Mouse (Mus musculus) yolk sac, embryonic 10.5 days (tissue): ENCODE results near the gene Gm12248.
"Not testable (repeated sequence)": the region's sequence is repeated elsewhere in the genome, so short reads cannot be mapped to it uniquely, and the experiment has no call there.

ENCODE experiments used
- DNase-seq: peaks from one replicate; pipeline ENCODE4 v3.0.0-alpha.2; 2017; ENCODE audit warnings: low spot score

Gene Gm12248

DNA sequence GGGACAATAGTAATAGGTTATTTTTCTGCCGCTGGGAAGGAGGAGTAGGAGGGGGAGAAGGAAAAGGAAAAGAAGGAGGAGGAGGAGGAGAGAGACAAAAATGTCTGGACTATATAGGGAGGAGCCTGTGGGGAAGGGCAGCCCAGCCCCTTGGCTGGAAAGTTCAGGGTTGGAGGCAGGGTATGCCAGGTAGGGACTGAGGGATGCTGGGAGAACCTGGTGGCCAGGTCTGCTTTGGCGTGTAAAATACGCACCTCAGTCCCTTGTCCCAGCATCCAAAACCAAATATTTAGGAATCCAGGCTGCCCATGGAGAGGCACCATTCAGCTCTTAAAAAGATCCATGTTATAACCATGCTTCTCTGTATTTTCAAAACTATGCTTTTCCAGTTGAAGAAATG, 9.2 kb upstream of the Gm12248 start:
- no peak for DNase-seq

- DNase-seq = no peak
These were observed 8.3 kb upstream of the Gm12248 start for GRCm38 (mm10) chr11:58101194-58101720.

- no peak for DNase-seq
These were observed 7.1 kb upstream of the Gm12248 start for GRCm38 (mm10) chr11:58100006-58100405.

DNA sequence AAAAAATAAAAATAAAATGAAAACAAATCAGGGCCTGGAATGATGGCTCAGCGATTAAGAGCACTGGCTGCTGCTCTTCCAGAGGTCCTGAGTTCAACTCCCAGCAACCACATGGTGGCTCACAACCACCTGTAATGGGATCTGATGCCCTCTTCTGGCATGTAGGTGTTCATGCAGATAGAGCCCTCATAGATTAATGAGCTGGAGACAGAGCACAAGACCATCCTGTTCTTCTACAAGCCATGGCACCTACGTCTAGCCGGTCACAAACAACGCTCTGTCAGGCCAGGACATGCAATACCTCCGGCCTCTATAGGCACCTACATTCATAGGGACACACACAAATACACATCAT, 5.4 kb upstream of the Gm12248 start:
- not testable (repeated sequence) for DNase-seq

DNA sequence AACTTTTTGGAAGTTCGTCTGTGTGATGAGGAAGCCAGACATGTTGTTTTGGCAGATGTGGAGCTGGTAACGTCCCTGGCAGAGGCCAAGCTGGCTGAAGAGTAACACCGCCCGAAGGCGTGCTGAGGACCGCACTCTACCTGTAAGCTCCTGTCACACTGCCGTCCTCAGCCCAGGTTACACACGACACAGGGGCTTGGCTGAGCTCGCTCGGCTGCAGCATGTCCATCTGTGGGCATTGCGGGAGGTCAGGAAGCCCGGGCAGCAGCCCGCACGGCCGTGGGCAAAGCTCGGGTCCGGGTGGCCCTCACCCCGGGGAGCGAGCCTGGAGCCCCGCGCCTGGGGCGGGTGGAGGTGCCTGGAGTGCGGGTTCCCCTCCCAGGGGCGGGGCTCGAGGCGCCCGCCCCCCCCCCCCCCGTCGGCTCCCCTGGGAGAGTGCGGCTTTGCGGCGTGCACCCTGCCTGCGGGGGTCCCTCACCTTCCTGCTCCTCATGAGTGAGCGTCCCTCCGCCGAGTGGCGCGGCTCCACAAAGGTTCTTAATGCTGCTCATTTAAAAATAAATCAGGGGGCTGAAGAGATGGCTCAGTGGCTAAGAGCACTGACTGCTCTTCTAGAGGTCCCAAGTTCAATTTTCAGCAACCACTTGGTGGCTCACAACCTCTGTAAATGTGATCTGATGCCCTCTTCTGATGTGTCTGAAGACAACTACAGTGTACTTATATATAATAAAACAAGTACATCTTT, 4.9 kb upstream of the Gm12248 start:
- no peak for DNase-seq

- DNase-seq = no peak
These were observed 4.1 kb upstream of the Gm12248 start for GRCm38 (mm10) chr11:58096821-58097620.

DNA sequence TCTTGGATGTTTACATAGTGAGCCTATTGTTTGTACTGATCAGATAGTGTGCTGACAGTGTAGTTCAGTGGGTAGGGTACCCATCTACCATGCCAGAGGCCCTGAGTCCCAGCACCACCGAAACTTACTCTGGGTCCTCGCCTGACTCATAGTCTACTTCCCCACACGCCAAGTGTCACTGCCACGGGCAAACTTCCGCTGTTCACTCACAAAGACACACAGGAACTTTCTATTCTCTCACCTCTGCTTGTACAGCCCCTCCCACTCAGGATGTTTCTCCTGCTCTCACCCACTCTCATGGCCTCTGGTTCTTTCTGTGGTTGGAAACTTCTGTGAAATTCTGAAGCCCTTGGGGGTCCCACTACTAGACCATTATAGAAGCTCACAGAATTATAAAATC, 3.2 kb upstream of the Gm12248 start:
- DNase-seq = no peak

DNA sequence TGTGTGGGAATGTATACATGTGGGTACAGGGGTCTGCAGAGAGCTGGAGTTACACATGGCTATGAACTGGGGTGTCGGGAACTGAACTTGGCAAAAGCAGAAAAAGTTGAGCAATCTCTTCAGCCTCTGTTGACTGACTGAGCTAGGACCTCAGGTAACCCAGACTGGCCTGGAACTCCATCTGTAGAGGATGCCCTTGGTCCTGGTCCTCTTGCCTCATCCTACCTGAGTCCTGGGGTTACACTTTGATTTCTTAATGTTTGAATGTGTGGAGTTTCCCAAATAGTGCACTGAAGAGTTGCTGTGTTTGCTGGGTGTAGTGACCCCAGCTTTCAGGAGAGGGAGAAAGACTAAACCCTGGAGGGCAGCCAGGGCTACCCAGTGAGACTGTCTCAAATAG, 2.6 kb upstream of the Gm12248 start:
- no peak for DNase-seq

- no peak for DNase-seq
These were observed 1.8 kb upstream of the Gm12248 start for GRCm38 (mm10) chr11:58094766-58095165.

DNA sequence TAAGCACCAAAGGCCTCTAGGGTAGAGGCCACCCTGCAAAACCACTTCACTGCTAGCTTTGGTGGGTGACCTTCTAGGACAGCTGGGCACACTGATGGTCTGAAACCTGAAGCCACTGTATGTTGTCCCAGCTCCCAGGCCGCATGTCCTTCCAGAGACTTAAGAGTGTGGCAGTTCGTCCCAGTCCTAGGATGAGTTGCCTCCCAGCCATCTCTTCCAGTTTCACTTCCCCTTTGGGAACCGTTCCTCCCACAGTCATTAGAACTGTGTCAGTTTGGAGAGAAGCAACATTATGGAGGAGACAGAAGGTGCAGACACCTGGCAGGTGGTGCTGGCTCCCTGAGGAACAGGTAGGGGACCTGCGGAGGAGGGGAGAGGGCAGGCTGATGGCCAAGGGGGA, 393 bp downstream of the Gm12248 start:
- no peak for DNase-seq

DNA sequence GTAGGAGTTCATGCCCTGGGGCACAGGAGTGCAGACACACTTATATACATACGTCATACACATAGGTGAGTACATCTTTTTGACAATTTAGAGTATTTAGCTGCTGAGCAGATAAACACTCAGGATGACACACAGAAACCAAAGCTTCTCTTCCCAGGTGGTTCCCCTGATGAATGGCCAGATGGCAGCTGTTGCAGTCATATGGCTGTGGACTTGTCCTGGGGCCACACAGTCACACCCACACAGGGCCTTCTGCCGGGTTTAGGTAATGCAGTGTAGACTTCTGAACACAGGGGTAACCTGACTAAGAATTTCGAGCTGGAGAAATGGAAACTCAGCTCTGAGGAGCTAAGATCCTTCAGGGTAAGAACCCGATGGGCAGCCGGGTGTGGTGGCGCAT, 11.2 kb downstream of the Gm12248 start:
- DNase-seq = no peak

GRCm38 (mm10) chr11:58077270-58077669, 15.7 kb downstream of the Gm12248 start:
- DNase-seq = no peak

GRCm38 (mm10) chr11:58072978-58073377, 20.0 kb downstream of the Gm12248 start:
- no peak for DNase-seq

- DNase-seq = no peak
These were observed 27.9 kb downstream of the Gm12248 start for GRCm38 (mm10) chr11:58065025-58065424.

DNA sequence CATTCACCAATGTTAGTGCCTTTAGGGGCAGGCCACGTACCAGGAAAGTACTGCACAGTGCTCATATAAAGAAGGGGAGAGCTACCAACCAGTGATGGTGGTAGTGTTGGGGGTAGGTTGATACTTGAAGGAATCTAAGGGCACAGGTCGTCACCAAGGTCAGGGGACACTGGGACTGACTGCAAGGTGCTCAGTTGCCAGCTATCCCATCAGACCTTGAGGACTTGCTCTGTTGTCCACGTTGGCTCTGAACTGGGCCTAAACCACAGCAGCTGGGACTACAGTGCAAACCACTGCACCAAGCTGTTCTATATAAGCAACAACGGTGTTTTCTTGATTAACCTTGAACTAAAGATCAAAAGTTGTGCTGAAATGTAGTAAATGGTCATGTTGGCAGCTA, 30.3 kb downstream of the Gm12248 start:
- DNase-seq = no peak

GRCm38 (mm10) chr11:58061218-58061617, 31.7 kb downstream of the Gm12248 start:
- DNase-seq = not testable (repeated sequence)

DNA sequence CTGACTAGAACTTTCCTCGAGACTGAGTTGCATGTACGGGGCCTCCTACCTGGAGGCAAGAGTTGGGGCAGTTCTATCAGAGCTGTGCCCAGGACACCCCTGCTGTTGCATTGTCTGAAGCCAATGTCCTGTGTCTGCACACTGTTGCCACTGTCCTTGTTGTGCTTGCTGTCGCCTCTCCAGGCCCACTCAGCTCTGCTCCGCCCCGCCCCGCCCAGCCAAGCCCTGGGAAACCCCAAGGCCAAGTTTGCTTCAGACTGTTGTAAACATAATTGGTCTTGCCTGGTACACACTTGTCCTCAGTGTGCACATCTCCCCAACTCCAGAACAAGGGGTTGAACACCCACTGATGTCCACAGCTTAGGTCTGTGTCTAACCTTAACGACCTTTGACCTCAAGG, 33.2 kb downstream of the Gm12248 start:
- DNase-seq = not testable (repeated sequence)

DNA sequence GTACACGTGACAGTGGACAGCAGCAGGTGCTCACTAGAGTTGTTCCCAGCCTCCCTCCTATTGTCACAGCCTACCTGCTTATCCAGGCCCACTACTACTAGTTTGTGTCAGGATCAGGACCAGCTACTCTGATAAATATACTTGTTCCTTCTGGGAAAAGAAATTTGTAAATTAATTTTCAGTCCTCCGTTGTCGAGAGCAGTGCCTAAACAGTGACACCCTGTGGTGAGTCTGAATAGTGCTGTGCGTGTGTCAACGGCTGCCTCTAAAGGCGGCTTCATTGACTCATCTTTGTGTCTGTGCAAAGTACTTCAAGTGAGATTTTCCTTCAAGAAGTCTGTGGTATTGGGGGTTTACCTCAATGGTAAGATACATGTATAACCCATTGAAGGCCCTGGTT, 35.5 kb downstream of the Gm12248 start:
- DNase-seq = no peak

- no peak for DNase-seq
These were observed 46.5 kb downstream of the Gm12248 start for GRCm38 (mm10) chr11:58046438-58046837.

DNA sequence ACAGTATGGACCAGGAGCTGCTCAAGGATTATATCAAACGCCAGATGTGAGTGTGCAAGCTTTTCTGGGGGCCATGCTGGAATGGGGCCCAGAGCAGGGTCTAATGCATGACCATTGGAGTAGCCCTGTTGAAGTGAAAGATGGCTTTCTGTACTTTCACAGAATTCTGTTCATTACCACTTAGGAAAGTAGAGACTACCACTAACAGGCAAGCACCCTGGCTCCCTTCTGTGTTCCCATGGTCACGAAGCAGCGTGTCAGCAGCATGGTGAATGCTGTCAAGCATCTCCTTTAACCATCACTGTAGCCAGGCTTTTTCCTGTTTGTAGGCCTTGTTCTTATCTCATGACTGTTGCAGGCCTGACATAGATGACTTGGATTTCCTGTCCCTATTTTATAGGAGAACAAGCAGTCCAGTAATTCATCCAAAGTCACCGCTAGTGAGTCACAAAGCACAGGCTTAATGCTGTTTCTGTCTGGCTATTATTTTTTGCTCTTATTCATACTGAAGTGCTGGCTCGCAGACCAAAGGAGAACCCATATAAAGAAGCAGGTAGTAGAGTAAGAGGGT, 50.0 kb downstream of the Gm12248 start:
- DNase-seq = no peak

GRCm38 (mm10) chr11:58039027-58039426, 53.9 kb downstream of the Gm12248 start:
- no peak for DNase-seq

DNA sequence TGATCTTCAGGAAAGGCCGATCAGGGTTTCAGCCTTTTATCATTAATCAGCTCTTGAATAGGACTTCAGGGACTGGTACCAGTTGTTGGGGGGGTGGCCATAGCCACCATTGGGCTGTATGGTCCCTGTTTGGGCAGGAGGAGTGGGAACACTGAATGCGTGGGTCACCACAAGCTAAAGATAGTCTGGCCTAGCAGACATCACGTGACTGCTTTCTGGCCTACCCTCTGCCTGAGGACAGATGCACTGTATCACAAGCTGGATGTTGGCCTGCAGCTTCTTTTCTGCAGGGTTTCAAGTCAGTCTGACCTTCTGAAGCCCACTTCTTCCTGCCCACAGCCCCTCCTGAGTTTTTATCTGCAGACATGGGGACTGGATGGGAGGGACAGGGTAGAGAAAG, 59.3 kb downstream of the Gm12248 start:
- DNase-seq = no peak

DNA sequence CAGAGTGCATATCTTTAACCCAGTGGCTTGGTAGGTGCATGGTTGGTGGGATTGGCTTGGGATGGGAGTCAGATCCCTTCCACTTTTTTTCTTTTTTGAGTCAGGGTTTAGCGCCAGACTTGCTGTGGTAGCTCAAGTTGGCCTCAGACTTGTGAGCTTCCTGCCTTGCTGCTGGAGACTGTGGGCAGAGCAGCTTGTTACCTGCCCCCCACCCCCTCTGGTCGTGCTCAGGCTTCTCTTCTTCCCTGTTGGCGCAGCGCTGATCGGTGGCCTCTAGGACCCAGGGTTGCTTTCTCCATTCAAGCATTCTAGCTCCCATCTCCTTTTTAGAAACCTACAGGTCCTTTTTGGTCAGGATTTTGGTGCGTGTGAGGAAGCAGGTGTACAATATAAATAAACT, 61.8 kb downstream of the Gm12248 start:
- DNase-seq = no peak
